Mouse (Mus musculus): ENCODE data around the gene BC016579. TPM values are rescaled to one million over a fixed set of nuclear protein-coding genes. Genes with fewer than 3 reads are reported as not detected.

BC016579 gene
- total and polyA plus RNA-seq, 2 experiments from 2014 or later: not detected

DNA sequence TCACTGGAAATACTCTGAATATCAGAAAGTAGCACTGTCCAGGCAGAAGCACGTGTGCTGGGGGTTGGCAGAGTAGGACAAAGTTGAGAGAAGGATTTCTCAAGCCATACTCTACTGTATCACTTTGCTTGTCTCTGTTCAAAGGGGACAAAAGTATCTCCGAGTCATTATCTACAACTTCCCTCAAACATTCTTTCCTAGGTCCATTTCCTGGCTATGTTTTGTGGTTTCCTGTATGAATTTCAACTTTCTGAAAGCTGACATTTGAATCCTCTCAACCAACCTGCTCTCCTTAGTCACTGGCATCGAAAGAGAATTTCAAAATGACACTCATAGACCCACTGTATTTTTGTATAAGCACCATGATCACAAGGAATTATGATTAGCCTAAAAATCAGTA is 14.3 kb upstream of the BC016579 start:
- no peak overlapping the region for H3K4me2 ChIP-seq (ENCODE audit: low read depth, low read length, poor library complexity, severe bottlenecking)
- DNase-seq (ENCODE audit: low spot score) (no peak), ATAC-seq (ENCODE audit: low FRiP score) (no peak)
- H3K27ac ChIP-seq (ENCODE audit: low read depth, low read length): no peak overlapping the region
- no peaks in the 10 kb centered on the region for H3K36me3 ChIP-seq (ENCODE audit: insufficient read depth, low read length)
- TF ChIP-seq CTCF (IDR thresholded peaks at IDR 0.05): no peak
- no peak overlapping the region for H3K9ac ChIP-seq (replicated peaks; ENCODE audit: low read length, poor library complexity, severe bottlenecking)
- no peak overlapping the region for H3K4me3 ChIP-seq (ENCODE audit: low read depth, low read length)
- no peaks in the 10 kb centered on the region for H3K4me1 ChIP-seq (ENCODE audit: insufficient read depth, low read length)
- WGBS: 73% methylated on average over 3 of the region's 3 CpGs
- no peaks in the 10 kb centered on the region for H3K27me3 ChIP-seq (ENCODE audit: insufficient read depth, low read length)
- no peaks in the 10 kb centered on the region for H3K9me3 ChIP-seq (ENCODE audit: low read length)

GRCm38 (mm10) chr16:45666136-45666535 is 12.3 kb upstream of the BC016579 start:
- DNase-seq (ENCODE audit: low spot score) (no peak), ATAC-seq (ENCODE audit: low FRiP score) (no peak)
- Histone ChIP-seq H3K9ac (replicated peaks; ENCODE audit: low read length, poor library complexity, severe bottlenecking) (no peak overlapping the region), H3K27me3 (ENCODE audit: insufficient read depth, low read length) (no peaks in the 10 kb centered on the region), H3K4me2 (ENCODE audit: low read depth, low read length, poor library complexity, severe bottlenecking) (no peak overlapping the region), H3K27ac (ENCODE audit: low read depth, low read length) (no peak overlapping the region), H3K36me3 (ENCODE audit: insufficient read depth, low read length) (no peaks in the 10 kb centered on the region), H3K4me3 (ENCODE audit: low read depth, low read length) (no peak overlapping the region), H3K4me1 (ENCODE audit: insufficient read depth, low read length) (no peaks in the 10 kb centered on the region), H3K9me3 (ENCODE audit: low read length) (no peaks in the 10 kb centered on the region)
- whole genome bisulfite sequencing: 86% methylated on average over 2 of the region's 2 CpGs
- TF ChIP-seq CTCF (IDR thresholded peaks at IDR 0.05): no peak

DNA sequence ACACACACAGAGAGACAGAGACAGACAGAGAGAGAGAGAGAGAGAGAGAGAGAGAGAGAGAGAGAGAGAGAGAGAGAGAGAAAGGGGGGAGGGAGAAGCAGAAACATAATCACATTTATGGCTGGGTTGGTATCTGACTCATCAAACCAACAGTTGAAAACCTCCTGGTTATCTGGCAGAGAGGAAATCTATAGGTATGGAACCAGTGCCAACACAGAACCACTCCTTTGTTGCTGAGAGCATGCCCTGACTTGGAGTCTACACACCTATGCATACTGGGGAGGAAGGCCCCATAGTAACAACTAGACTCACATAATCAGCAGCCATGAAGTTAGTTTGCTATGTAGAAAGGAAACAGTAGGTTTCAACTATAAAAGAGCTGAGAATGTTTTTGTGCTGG is 8.5 kb upstream of the BC016579 start:
- Histone ChIP-seq H3K27ac (ENCODE audit: low read depth, low read length) (no peak overlapping the region), H3K27me3 (ENCODE audit: insufficient read depth, low read length) (no peaks in the 10 kb centered on the region), H3K4me1 (ENCODE audit: insufficient read depth, low read length) (no peaks in the 10 kb centered on the region), H3K9me3 (ENCODE audit: low read length) (no peaks in the 10 kb centered on the region), H3K36me3 (ENCODE audit: insufficient read depth, low read length) (no peaks in the 10 kb centered on the region), H3K4me3 (ENCODE audit: low read depth, low read length) (no peak overlapping the region), H3K4me2 (ENCODE audit: low read depth, low read length, poor library complexity, severe bottlenecking) (no peak overlapping the region), H3K9ac (replicated peaks; ENCODE audit: low read length, poor library complexity, severe bottlenecking) (no peak overlapping the region)
- TF ChIP-seq CTCF (IDR thresholded peaks at IDR 0.05): no peak
- DNase-seq (ENCODE audit: low spot score) (no peak), ATAC-seq (ENCODE audit: low FRiP score) (no peak)

- no peak overlapping the region for H3K9ac ChIP-seq (replicated peaks; ENCODE audit: low read length, poor library complexity, severe bottlenecking)
- no peak overlapping the region for H3K4me3 ChIP-seq (ENCODE audit: low read depth, low read length)
- no peaks in the 10 kb centered on the region for H3K36me3 ChIP-seq (ENCODE audit: insufficient read depth, low read length)
- H3K4me2 ChIP-seq (ENCODE audit: low read depth, low read length, poor library complexity, severe bottlenecking): no peak overlapping the region
- no peak overlapping the region for H3K27ac ChIP-seq (ENCODE audit: low read depth, low read length)
- TF ChIP-seq CTCF (IDR thresholded peaks at IDR 0.05): no peak
- H3K4me1 ChIP-seq (ENCODE audit: insufficient read depth, low read length): no peaks in the 10 kb centered on the region
- no peaks in the 10 kb centered on the region for H3K27me3 ChIP-seq (ENCODE audit: insufficient read depth, low read length)
- ATAC-seq (ENCODE audit: low FRiP score): no peak
- DNase-seq (ENCODE audit: low spot score): no peak
- no peaks in the 10 kb centered on the region for H3K9me3 ChIP-seq (ENCODE audit: low read length)
- 87% methylated on average over 4 of the region's 4 CpGs for WGBS
Observed at GRCm38 (mm10) chr16:45659596-45659995, 5.7 kb upstream of the BC016579 start.

DNA sequence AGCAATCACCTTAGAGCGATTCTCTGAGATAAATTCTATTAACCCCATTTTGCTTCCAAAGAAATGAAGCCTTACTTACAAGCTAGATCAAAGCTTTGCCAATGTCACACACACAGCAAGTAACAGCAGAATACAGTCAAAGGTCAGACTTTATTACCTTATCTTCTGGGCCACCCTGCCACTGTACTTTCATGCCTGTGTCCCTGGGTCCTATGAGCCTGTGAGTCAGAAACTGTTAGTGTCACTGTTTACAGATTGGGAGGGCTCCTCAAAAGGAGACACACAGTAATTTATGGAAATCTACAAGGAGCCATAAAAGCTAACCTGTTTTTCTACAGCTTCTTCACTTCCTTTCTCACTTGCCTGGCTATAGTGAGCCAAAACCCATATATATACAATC is 4.4 kb upstream of the BC016579 start:
- peaks cover 5% of the 10 kb centered on the region; the same call in 1 of the 2 replicates for H3K27me3 ChIP-seq (ENCODE audit: insufficient read depth, low read length)
- no peak overlapping the region for H3K27ac ChIP-seq (ENCODE audit: low read depth, low read length)
- no peaks in the 10 kb centered on the region for H3K9me3 ChIP-seq (ENCODE audit: low read length)
- H3K4me2 ChIP-seq (ENCODE audit: low read depth, low read length, poor library complexity, severe bottlenecking): no peak overlapping the region
- no peak for DNase-seq (ENCODE audit: low spot score)
- no peak for ATAC-seq (ENCODE audit: low FRiP score)
- no peak for TF ChIP-seq CTCF (IDR thresholded peaks at IDR 0.05)
- no peak overlapping the region for H3K4me3 ChIP-seq (ENCODE audit: low read depth, low read length)
- H3K36me3 ChIP-seq (ENCODE audit: insufficient read depth, low read length): no peaks in the 10 kb centered on the region
- 86% methylated on average over 1 of the region's 1 CpGs for WGBS
- no peaks in the 10 kb centered on the region for H3K4me1 ChIP-seq (ENCODE audit: insufficient read depth, low read length)
- H3K9ac ChIP-seq (replicated peaks; ENCODE audit: low read length, poor library complexity, severe bottlenecking): no peak overlapping the region

- TF ChIP-seq CTCF (IDR thresholded peaks at IDR 0.05): no peak
- peaks cover 5% of the 10 kb centered on the region; the same call in 1 of the 2 replicates for H3K27me3 ChIP-seq (ENCODE audit: insufficient read depth, low read length)
- no peak overlapping the region for H3K9ac ChIP-seq (replicated peaks; ENCODE audit: low read length, poor library complexity, severe bottlenecking)
- no peaks in the 10 kb centered on the region for H3K4me1 ChIP-seq (ENCODE audit: insufficient read depth, low read length)
- ATAC-seq (ENCODE audit: low FRiP score) (no peak), DNase-seq (ENCODE audit: low spot score) (no peak)
- H3K9me3 ChIP-seq (ENCODE audit: low read length): no peaks in the 10 kb centered on the region
- H3K27ac ChIP-seq (ENCODE audit: low read depth, low read length): no peak overlapping the region
- no peak overlapping the region for H3K4me3 ChIP-seq (ENCODE audit: low read depth, low read length)
- WGBS: 90% methylated on average over 12 of the region's 12 CpGs
- H3K36me3 ChIP-seq (ENCODE audit: insufficient read depth, low read length): no peaks in the 10 kb centered on the region
- H3K4me2 ChIP-seq (ENCODE audit: low read depth, low read length, poor library complexity, severe bottlenecking): no peak overlapping the region
Observed at GRCm38 (mm10) chr16:45657574-45658159, 3.8 kb upstream of the BC016579 start.
